Mouse (Mus musculus): ENCODE data around the gene Wnt6. TPM values are rescaled to one million over a fixed set of nuclear protein-coding genes. Genes with fewer than 3 reads are reported as not detected.
"Not testable (repeated sequence)": the region's sequence is repeated elsewhere in the genome, so short reads cannot be mapped to it uniquely, and the experiment has no call there.

Gene Wnt6
- total RNA-seq, 1 experiment from 2014 or later: not detected

- ATAC-seq (replicated peaks in 1 of 2; ENCODE audit: insufficient read depth in 1 of 2, low FRiP score in 2 of 2, low TSS enrichment in 1 of 2, low read depth in 1 of 2, poor library complexity in 2 of 2, severe bottlenecking in 2 of 2): no peak
These were observed 46.8 kb downstream of the Wnt6 start for GRCm38 (mm10) chr1:74818509-74818908.

GRCm38 (mm10) chr1:74823598-74823997, 51.9 kb downstream of the Wnt6 start:
- ATAC-seq (replicated peaks in 1 of 2; ENCODE audit: insufficient read depth in 1 of 2, low FRiP score in 2 of 2, low TSS enrichment in 1 of 2, low read depth in 1 of 2, poor library complexity in 2 of 2, severe bottlenecking in 2 of 2): not testable (repeated sequence)

- no peak for ATAC-seq (replicated peaks in 1 of 2; ENCODE audit: insufficient read depth in 1 of 2, low FRiP score in 2 of 2, low TSS enrichment in 1 of 2, low read depth in 1 of 2, poor library complexity in 2 of 2, severe bottlenecking in 2 of 2)
These were observed 53.0 kb downstream of the Wnt6 start for GRCm38 (mm10) chr1:74824518-74825302.

GRCm38 (mm10) chr1:74830061-74830460, 58.4 kb downstream of the Wnt6 start:
- peak; percentile 48 to 56; a peak in 2 of 4 replicates for ATAC-seq (replicated peaks in 1 of 2; ENCODE audit: insufficient read depth in 1 of 2, low FRiP score in 2 of 2, low TSS enrichment in 1 of 2, low read depth in 1 of 2, poor library complexity in 2 of 2, severe bottlenecking in 2 of 2)

GRCm38 (mm10) chr1:74833255-74833654, 61.6 kb downstream of the Wnt6 start:
- no peak for ATAC-seq (replicated peaks in 1 of 2; ENCODE audit: insufficient read depth in 1 of 2, low FRiP score in 2 of 2, low TSS enrichment in 1 of 2, low read depth in 1 of 2, poor library complexity in 2 of 2, severe bottlenecking in 2 of 2)

Other genes starting within 250 kb of the Wnt6 start
- not detected in 2 replicates for gene Plcd4, start 229.0 kb upstream of the Wnt6 start, total RNA-seq (2017)
- gene Usp37, start 227.6 kb upstream of the Wnt6 start, total RNA-seq (2017): 62.7 and 63.0 TPM in 2 replicates
- gene Zfp142, start 183.6 kb upstream of the Wnt6 start, total RNA-seq (2017): 10.2 and 18.1 TPM in 2 replicates
- gene Bcs1l, start 183.6 kb upstream of the Wnt6 start, total RNA-seq (2017): 14.9 and 25.4 TPM in 2 replicates
- 33.0 and 39.7 TPM in 2 replicates for gene Rnf25, start 170.5 kb upstream of the Wnt6 start, total RNA-seq (2017)
- gene Stk36, start 170.4 kb upstream of the Wnt6 start, total RNA-seq (2017): 0.15 and 0.25 TPM in 2 replicates
- 23.8 and 25.6 TPM in 2 replicates for gene Ttll4, start 110.1 kb upstream of the Wnt6 start, total RNA-seq (2017)
- gene Cyp27a1, start 58.3 kb upstream of the Wnt6 start, total RNA-seq (2017): 4.9 and 5.3 TPM in 2 replicates
- gene Prkag3, start 22.7 kb upstream of the Wnt6 start, total RNA-seq (2017): not detected in 2 replicates
- gene Wnt10a, start 19.6 kb downstream of the Wnt6 start, total RNA-seq (2017): not detected in 2 replicates
- gene Cdk5r2, start 83.0 kb downstream of the Wnt6 start, total RNA-seq (2017): not detected in 2 replicates
- gene Fev, start 113.5 kb downstream of the Wnt6 start, total RNA-seq (2017): not detected in 2 replicates
- gene Cryba2, start 121.3 kb downstream of the Wnt6 start, total RNA-seq (2017): not detected in 2 replicates
- gene Cfap65, start 163.7 kb downstream of the Wnt6 start, total RNA-seq (2017): not detected in 2 replicates
- gene Ihh, start 179.8 kb downstream of the Wnt6 start, total RNA-seq (2017): not detected in 2 replicates

All from hematopoietic stem cell, adult 5-6 weeks (primary cell).